Mouse (Mus musculus) small intestine, adult 2 months (tissue): ENCODE data around the gene Btbd8. TPM values are rescaled to one million over a fixed set of nuclear protein-coding genes. Genes with fewer than 3 reads are reported as not detected.

ENCODE experiments used
- H3K27ac ChIP-seq: fragments of 200-500 bp; 2 replicates; pipeline ENCODE4 v1.5.1; 2012; ENCODE audit warnings: low read depth, low read length, control low read depth, inconsistent platforms; ENCODE audit not compliant: insufficient read depth
- H3K27me3 ChIP-seq: fragments of 200-500 bp; 2 replicates; pipeline ENCODE4 v1.6.1; 2012; ENCODE audit warnings: mild to moderate bottlenecking, moderate library complexity, low read length, inconsistent platforms; ENCODE audit not compliant: control insufficient read depth, insufficient read depth
- H3K36me3 ChIP-seq: fragments of 200-500 bp; 2 replicates; pipeline ENCODE4 v1.6.1; 2012; ENCODE audit warnings: mild to moderate bottlenecking, low read length, control low read depth, inconsistent platforms; ENCODE audit not compliant: control insufficient read depth, insufficient read depth
- H3K4me1 ChIP-seq: fragments of 200-500 bp; 2 replicates; pipeline ENCODE4 v1.6.1; 2012; ENCODE audit warnings: low read length, inconsistent platforms, mixed read lengths; ENCODE audit not compliant: control insufficient read depth, insufficient read depth, insufficient read length
- H3K4me3 ChIP-seq: fragments of 200-500 bp; 2 replicates; pipeline ENCODE4 v1.5.1; 2012; ENCODE audit warnings: low read depth, mild to moderate bottlenecking, control low read depth, inconsistent platforms, low read length, moderate library complexity
- CTCF ChIP-seq: fragments of 200-500 bp; IDR thresholded peaks from 2 replicates; pipeline ENCODE4 v1.5.1; 2012; ENCODE audit warnings: low read depth, mild to moderate bottlenecking, control low read depth, inconsistent platforms, low read length, moderate library complexity, mixed read lengths; ENCODE audit not compliant: insufficient replicate concordance, insufficient read length; ENCODE audit errors: extremely low read depth
- POLR2A ChIP-seq: fragments of 200-500 bp; IDR thresholded peaks from 2 replicates; pipeline ENCODE4 v1.6.1; 2012; ENCODE audit warnings: low read depth, mild to moderate bottlenecking, control low read depth, inconsistent platforms, low read length, moderate library complexity
- WGBS: fragments of 180-500 bp; shearing (Covaris S2); methylation state at CpG from one replicate; pipeline ENCODE4 v1.1.7; 2018; 5-methylcytosine and 5-hydroxymethylcytosine counted together
- polyA plus RNA-seq: library from polyadenylated mRNA; depleted of rRNA; stranded (reverse); fragments of >200 nt; gene quantifications from 2 replicates; pipeline ENCODE4 v1.2.3, GENCODE M21; 2012; rRNA removed

The Btbd8 gene
- polyA plus RNA-seq, 1 experiment = 0.28 TPM

DNA sequence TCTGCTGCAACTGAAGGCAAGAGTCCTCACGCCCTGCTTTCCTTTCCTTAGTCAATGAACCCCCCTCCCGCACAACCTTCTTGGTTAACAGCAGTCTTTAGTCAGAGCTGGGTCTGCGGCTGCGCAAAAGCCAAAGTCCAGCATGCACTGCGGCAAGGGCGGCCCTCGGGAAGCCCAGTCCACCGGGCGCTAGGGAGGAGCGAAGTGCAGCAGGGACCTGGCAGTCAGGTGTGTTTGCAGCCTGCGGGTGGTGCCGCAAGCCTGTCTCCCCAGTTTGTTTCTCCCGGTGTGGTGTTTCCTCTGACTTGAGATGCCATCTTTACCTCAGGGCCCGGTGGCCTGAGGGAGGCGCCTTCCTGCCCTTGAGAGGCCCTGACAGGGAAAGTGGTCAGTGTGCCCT lies 96.8 kb downstream of the Btbd8 start, which contains the start of gene 1700028K03Rik:
TSS of gene 1700028K03Rik (plus strand) at position 129 of the 400 bp plus-strand sequence.
- H3K4me1 ChIP-seq = no peaks in the 10 kb centered on the region
- H3K27me3 ChIP-seq = no peaks in the 10 kb centered on the region
- H3K27ac ChIP-seq = no peak within 1 kb of the TSS
- WGBS = 66% methylated on average over 15 of the region's 15 CpGs
- H3K36me3 ChIP-seq = no peaks in the 10 kb centered on the region
- peak within 1 kb of the TSS; percentile 30 for H3K4me3 ChIP-seq
- TF ChIP-seq POLR2A (no peak), CTCF (no peak)

DNA sequence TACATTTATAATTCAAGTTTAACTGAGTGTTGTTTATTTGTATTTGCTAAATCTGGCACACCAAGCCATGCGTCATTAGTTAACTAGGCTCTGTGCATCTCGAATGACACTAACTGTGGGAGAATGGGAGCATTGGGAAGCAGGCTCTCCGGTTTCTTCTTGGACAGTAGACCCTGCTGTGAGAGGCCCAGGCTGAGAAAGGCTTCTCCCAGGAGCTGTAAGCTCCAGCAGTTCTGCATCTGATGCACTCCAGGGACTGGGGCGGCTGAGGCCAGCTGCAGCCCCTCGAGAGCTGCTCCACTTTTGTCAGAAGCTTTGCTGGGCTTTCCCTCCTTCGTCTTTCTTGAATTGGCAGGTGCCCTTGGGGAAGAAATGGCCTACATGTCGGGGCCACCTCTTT lies 103.9 kb downstream of the Btbd8 start:
- H3K27ac ChIP-seq = no peak overlapping the region
- H3K27me3 ChIP-seq = no peaks in the 10 kb centered on the region
- 64% methylated on average over 7 of the region's 7 CpGs for WGBS
- no peaks in the 10 kb centered on the region for H3K4me1 ChIP-seq
- H3K36me3 ChIP-seq = no peaks in the 10 kb centered on the region
- no peak overlapping the region for H3K4me3 ChIP-seq
- TF ChIP-seq CTCF = no peak
- no peak for TF ChIP-seq POLR2A

DNA sequence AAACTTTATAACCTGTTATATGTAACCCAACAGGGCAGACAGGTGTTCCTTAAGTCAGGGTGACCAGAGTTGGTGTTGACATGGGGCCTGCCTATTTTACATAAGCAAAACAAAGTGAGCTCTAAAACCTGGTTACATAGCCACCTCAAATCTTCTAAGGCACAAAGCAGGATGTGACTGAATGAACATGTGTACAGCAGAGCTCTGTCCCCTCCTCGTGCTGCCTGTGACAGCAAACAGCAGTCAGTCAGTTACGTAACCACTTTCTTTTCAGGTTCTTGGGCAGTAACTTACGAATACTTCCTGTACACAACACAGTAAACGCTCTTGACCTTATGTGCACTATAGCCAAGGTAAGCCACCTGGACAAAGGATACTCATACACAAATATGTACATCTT lies 108.1 kb downstream of the Btbd8 start:
- no peak for TF ChIP-seq CTCF
- TF ChIP-seq POLR2A = no peak
- H3K36me3 ChIP-seq = no peaks in the 10 kb centered on the region
- H3K27me3 ChIP-seq = no peaks in the 10 kb centered on the region
- no peak overlapping the region for H3K4me3 ChIP-seq
- no peak overlapping the region for H3K27ac ChIP-seq
- WGBS = 47% methylated on average over 4 of the region's 4 CpGs
- H3K4me1 ChIP-seq = no peaks in the 10 kb centered on the region

DNA sequence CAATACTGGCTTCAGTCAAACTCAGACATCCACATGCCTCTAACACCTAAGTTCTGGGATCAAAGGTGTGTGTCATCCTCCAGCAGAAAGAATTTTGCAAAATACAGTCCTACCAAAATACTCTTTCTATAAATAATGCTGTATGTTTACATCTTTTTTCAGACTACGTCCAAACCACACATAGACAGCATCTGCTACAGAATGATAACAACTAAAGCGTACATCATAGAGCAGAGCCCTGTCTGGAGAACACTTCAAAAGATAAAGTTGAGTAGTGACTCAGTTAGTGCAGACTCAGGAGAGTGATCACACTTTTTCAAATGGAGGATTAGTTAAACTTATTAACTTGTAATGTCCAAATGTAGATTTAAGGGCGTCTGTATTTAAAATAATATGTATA lies 110.2 kb downstream of the Btbd8 start:
- no peak overlapping the region for H3K27ac ChIP-seq
- H3K27me3 ChIP-seq = no peaks in the 10 kb centered on the region
- no peak for TF ChIP-seq CTCF
- TF ChIP-seq POLR2A = no peak
- H3K4me1 ChIP-seq = no peaks in the 10 kb centered on the region
- H3K36me3 ChIP-seq = no peaks in the 10 kb centered on the region
- whole genome bisulfite sequencing = 80% methylated on average over 3 of the region's 3 CpGs
- H3K4me3 ChIP-seq = no peak overlapping the region

DNA sequence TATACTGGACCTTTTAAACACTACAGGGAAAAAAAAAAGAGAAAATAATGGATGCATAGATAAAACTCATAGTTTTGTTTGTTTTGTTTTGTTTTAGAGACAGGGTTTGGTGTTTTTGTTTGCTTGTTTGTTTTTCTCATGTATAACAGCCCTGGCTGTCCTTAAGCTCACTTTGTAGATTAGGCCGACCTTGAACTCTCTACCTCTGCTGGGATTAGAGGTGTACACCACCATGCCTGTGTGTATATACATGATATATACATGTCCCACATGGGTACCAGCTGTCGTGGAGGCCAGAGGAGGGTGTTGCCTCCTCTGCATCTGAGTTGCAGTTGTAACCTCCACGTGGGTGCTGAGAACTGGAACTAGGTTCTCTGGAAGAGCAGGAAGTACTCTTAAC lies 110.6 kb downstream of the Btbd8 start:
- H3K27ac ChIP-seq = no peak overlapping the region
- H3K27me3 ChIP-seq = no peaks in the 10 kb centered on the region
- 82% methylated on average over 3 of the region's 3 CpGs for WGBS
- TF ChIP-seq CTCF (no peak), POLR2A (no peak)
- H3K4me1 ChIP-seq = no peaks in the 10 kb centered on the region
- no peak overlapping the region for H3K4me3 ChIP-seq
- H3K36me3 ChIP-seq = no peaks in the 10 kb centered on the region

DNA sequence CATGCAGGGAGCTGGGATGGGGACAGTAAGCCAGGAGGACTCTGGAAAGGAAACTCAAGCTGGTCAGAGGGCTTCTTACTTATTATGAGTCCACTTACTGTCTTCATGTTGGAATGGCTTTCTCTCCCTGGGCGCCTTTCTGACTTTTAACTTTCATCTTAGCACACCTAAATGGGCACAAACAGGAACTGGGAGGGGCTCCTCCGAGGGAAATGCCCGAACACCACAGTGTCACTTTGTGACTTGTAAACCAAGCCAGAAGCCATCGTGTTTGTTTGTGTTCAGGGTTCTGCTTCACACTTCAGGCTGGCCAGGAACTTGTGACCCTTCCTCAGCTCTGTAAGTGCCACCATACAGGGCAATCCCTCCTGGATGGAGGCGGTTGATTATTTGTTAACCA lies 116.5 kb downstream of the Btbd8 start:
- Histone ChIP-seq H3K4me1 (no peaks in the 10 kb centered on the region), H3K27me3 (no peaks in the 10 kb centered on the region), H3K27ac (no peak overlapping the region), H3K4me3 (no peak overlapping the region), H3K36me3 (peaks cover 4% of the 10 kb centered on the region; the same call in 1 of the 2 replicates)
- TF ChIP-seq CTCF (no peak), POLR2A (no peak)
- WGBS = 79% methylated on average over 5 of the region's 5 CpGs

DNA sequence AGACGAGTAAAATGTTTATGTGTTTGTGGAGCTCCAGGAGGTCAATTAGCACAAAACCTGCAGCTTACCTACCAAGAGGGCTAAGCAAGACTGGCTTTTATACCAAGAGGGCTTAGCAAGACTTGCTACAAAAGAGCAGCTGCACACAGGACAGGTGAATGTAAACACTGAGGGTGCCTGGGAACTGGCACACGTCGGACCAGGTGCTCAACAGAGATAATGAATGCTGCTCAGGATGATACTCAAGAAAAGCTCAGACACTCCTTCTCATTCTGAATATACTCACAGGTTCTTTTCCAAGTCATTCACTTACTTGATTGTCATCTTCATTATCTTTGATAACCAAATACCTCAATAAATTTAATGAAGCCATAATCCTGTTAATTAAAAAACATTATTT lies 119.2 kb downstream of the Btbd8 start:
- TF ChIP-seq CTCF (no peak), POLR2A (no peak)
- 66% methylated on average over 3 of the region's 3 CpGs for WGBS

More for the DNA sequence above, 119.2 kb downstream of the Btbd8 start:
- Histone ChIP-seq H3K36me3 (peaks cover 12% of the 10 kb centered on the region; the same call in 1 of the 2 replicates), H3K27me3 (no peaks in the 10 kb centered on the region), H3K4me1 (no peaks in the 10 kb centered on the region), H3K27ac (no peak overlapping the region), H3K4me3 (no peak overlapping the region)

Other genes with a start within 250 kb of the Btbd8 start
- 6.2 and 7.5 TPM in 2 replicates for gene Tgfbr3, start 148.4 kb upstream of the Btbd8 start, polyA plus RNA-seq
- 0.72 and 0.96 TPM in 2 replicates for gene Brdt, start 106.8 kb upstream of the Btbd8 start, polyA plus RNA-seq
- 0.15 and 0.80 TPM in 2 replicates for gene Ephx4, start 35.3 kb upstream of the Btbd8 start, polyA plus RNA-seq
- not detected in 2 replicates for gene Lpcat2b, start 6.4 kb upstream of the Btbd8 start, polyA plus RNA-seq
- gene Gm42669, start 69.6 kb downstream of the Btbd8 start, polyA plus RNA-seq = 0.06 TPM in 1 of 2 replicates, not detected in the other
- not detected in 2 replicates for gene 1700028K03Rik, start 96.7 kb downstream of the Btbd8 start, polyA plus RNA-seq
- 0.24 and 0.35 TPM in 2 replicates for gene Rpap2, start 159.4 kb downstream of the Btbd8 start, polyA plus RNA-seq
- 0.22 TPM in 1 of 2 replicates, not detected in the other for gene Glmn, start 159.9 kb downstream of the Btbd8 start, polyA plus RNA-seq